Mouse (Mus musculus): ENCODE results near the gene Pdzd8.

Gene Pdzd8

GRCm38 (mm10) chr19:59267417-59267963, 78.1 kb downstream of the Pdzd8 start:
- peak; percentile 65 for DNase-seq

GRCm38 (mm10) chr19:59265907-59266306, 79.7 kb downstream of the Pdzd8 start:
- DNase-seq: no peak

GRCm38 (mm10) chr19:59264838-59265532, 80.6 kb downstream of the Pdzd8 start:
- DNase-seq: no peak

- DNase-seq: no peak
Measured at GRCm38 (mm10) chr19:59263171-59263570, 82.4 kb downstream of the Pdzd8 start.

- no peak for DNase-seq
Measured at GRCm38 (mm10) chr19:59261604-59262003, 84.0 kb downstream of the Pdzd8 start.

- peak; percentile 80 for DNase-seq
Measured at GRCm38 (mm10) chr19:59260718-59261442, 84.7 kb downstream of the Pdzd8 start, which contains the start of gene Slc18a2. Slc18a2 (plus strand) TSS chr19:59260896.

- DNase-seq: no peak
Measured at GRCm38 (mm10) chr19:59259633-59260032, 85.9 kb downstream of the Pdzd8 start.

- no peak for DNase-seq
Measured at GRCm38 (mm10) chr19:59252651-59253050, 92.9 kb downstream of the Pdzd8 start.

- peak; percentile 28 for DNase-seq
Measured at GRCm38 (mm10) chr19:59248553-59249286, 96.9 kb downstream of the Pdzd8 start.

GRCm38 (mm10) chr19:59248144-59248543, 97.4 kb downstream of the Pdzd8 start:
- DNase-seq: no peak
